Mouse (Mus musculus) splenic B cell, adult 2 months (primary cell): ENCODE data around the gene Szrd1.

Source experiments
- DNase-seq: peaks from one replicate; pipeline ENCODE4 v3.0.0-alpha.2; 2011; ENCODE audit warnings: low read depth, low spot score
- H3K27me3 ChIP-seq: 2 replicates; pipeline ENCODE4 v1.6.1; 2012; ENCODE audit warnings: mild to moderate bottlenecking, low read length, moderate library complexity, mixed read lengths; ENCODE audit not compliant: control insufficient read depth, poor library complexity, insufficient read depth, severe bottlenecking
- H3K36me3 ChIP-seq: 2 replicates; pipeline ENCODE4 v1.6.1; 2012; ENCODE audit warnings: mild to moderate bottlenecking, low read length, moderate library complexity, mixed read lengths; ENCODE audit not compliant: control insufficient read depth, poor library complexity, insufficient read depth, severe bottlenecking

Gene Szrd1

GRCm38 (mm10) chr4:141076761-141077506, 62.6 kb downstream of the Szrd1 start:
- Histone ChIP-seq H3K36me3 (peaks cover 3% of the 10 kb centered on the region), H3K27me3 (no peaks in the 10 kb centered on the region)
- peak; percentile 84 for DNase-seq

- Histone ChIP-seq H3K27me3 (no peaks in the 10 kb centered on the region), H3K36me3 (peaks cover 12% of the 10 kb centered on the region)
- no peak for DNase-seq
These were observed 65.5 kb downstream of the Szrd1 start for GRCm38 (mm10) chr4:141074109-141074508.

GRCm38 (mm10) chr4:141073661-141074060, 65.9 kb downstream of the Szrd1 start:
- Histone ChIP-seq H3K27me3 (no peaks in the 10 kb centered on the region), H3K36me3 (peaks cover 13% of the 10 kb centered on the region)
- DNase-seq, result no peak

GRCm38 (mm10) chr4:141072502-141072901, 67.1 kb downstream of the Szrd1 start:
- no peak for DNase-seq
- Histone ChIP-seq H3K27me3 (no peaks in the 10 kb centered on the region), H3K36me3 (peaks cover 13% of the 10 kb centered on the region)

GRCm38 (mm10) chr4:141069731-141070130, 69.8 kb downstream of the Szrd1 start:
- peak; percentile 81 for DNase-seq
- H3K36me3 ChIP-seq, result peaks cover 15% of the 10 kb centered on the region

GRCm38 (mm10) chr4:141068655-141069054, 70.9 kb downstream of the Szrd1 start:
- Histone ChIP-seq H3K27me3 (no peaks in the 10 kb centered on the region), H3K36me3 (peaks cover 15% of the 10 kb centered on the region)
- no peak for DNase-seq

More at GRCm38 (mm10) chr4:141069731-141070130, 69.8 kb downstream of the Szrd1 start:
- no peaks in the 10 kb centered on the region for H3K27me3 ChIP-seq

- no peak for DNase-seq
- peaks cover 12% of the 10 kb centered on the region for H3K36me3 ChIP-seq
These were observed 72.0 kb downstream of the Szrd1 start for GRCm38 (mm10) chr4:141067516-141068046.

GRCm38 (mm10) chr4:141066709-141067515, 72.7 kb downstream of the Szrd1 start:
- no peaks in the 10 kb centered on the region for H3K27me3 ChIP-seq
- peaks cover 12% of the 10 kb centered on the region for H3K36me3 ChIP-seq
- no peak for DNase-seq

More at GRCm38 (mm10) chr4:141067516-141068046, 72.0 kb downstream of the Szrd1 start:
- no peaks in the 10 kb centered on the region for H3K27me3 ChIP-seq

GRCm38 (mm10) chr4:141065123-141065522, 74.5 kb downstream of the Szrd1 start:
- DNase-seq, result peak; percentile 95
- no peaks in the 10 kb centered on the region for H3K27me3 ChIP-seq
- H3K36me3 ChIP-seq, result peaks cover 7% of the 10 kb centered on the region

GRCm38 (mm10) chr4:141064104-141064659, 75.4 kb downstream of the Szrd1 start:
- H3K27me3 ChIP-seq, result no peaks in the 10 kb centered on the region
- H3K36me3 ChIP-seq, result peaks cover 5% of the 10 kb centered on the region
- DNase-seq, result no peak
